Mouse (Mus musculus) thymus, adult 2 months (tissue): ENCODE results near the gene Hist1h1a. TPM values are rescaled to one million over a fixed set of nuclear protein-coding genes. Genes with fewer than 3 reads are reported as not detected.

ENCODE experiments used
- DNase-seq: peaks from one replicate; pipeline ENCODE4 v3.0.0; 2021
- H3K27ac ChIP-seq: fragments of 200-500 bp; 2 replicates; pipeline ENCODE4 v1.5.1; 2012; ENCODE audit warnings: low read length, control low read depth; ENCODE audit not compliant: control insufficient read depth, insufficient read depth
- H3K27me3 ChIP-seq: fragments of 200-500 bp; 2 replicates; pipeline ENCODE4 v1.6.1; 2012; ENCODE audit warnings: mild to moderate bottlenecking, low read length, moderate library complexity, mixed read lengths; ENCODE audit not compliant: control insufficient read depth, insufficient read depth
- H3K36me3 ChIP-seq: fragments of 200-500 bp; 2 replicates; pipeline ENCODE4 v1.6.1; 2012; ENCODE audit warnings: mild to moderate bottlenecking, low read length, moderate library complexity; ENCODE audit not compliant: control insufficient read depth, insufficient read depth
- H3K4me1 ChIP-seq: fragments of 200-500 bp; replicated peaks from 2 replicates; pipeline ENCODE4 v1.6.1; 2012; ENCODE audit warnings: low read length; ENCODE audit not compliant: control insufficient read depth, insufficient read depth
- H3K4me3 ChIP-seq: fragments of 200-500 bp; 2 replicates; pipeline ENCODE4 v1.5.1; 2012; ENCODE audit warnings: mild to moderate bottlenecking, low read length, control low read depth, moderate library complexity; ENCODE audit not compliant: control insufficient read depth, insufficient read depth
- CTCF ChIP-seq: fragments of 200-500 bp; IDR thresholded peaks from 2 replicates; pipeline ENCODE4 v1.5.1; 2012; ENCODE audit warnings: mild to moderate bottlenecking, control low read depth, low read length, moderate library complexity, borderline replicate concordance; ENCODE audit not compliant: control insufficient read depth, poor library complexity, insufficient read depth; ENCODE audit errors: extremely low read depth
- POLR2A ChIP-seq: fragments of 200-500 bp; IDR thresholded peaks from 2 replicates; pipeline ENCODE4 v1.6.1; 2012; ENCODE audit warnings: mild to moderate bottlenecking, low read length, control low read depth, moderate library complexity; ENCODE audit not compliant: control insufficient read depth, poor library complexity, insufficient read depth; ENCODE audit errors: extremely low read depth
- WGBS: fragments of 180-500 bp; shearing (Covaris S2); methylation state at CpG from one replicate; pipeline ENCODE4 v1.1.7; 2018; 5-methylcytosine and 5-hydroxymethylcytosine counted together
- polyA plus RNA-seq: library from polyadenylated mRNA; depleted of rRNA; stranded (reverse); fragments of >200 nt; gene quantifications from 2 replicates; pipeline ENCODE4 v1.2.3, GENCODE M21; 2012

Hist1h1a gene
- polyA plus RNA-seq, 1 experiment, result 18.2 TPM

DNA sequence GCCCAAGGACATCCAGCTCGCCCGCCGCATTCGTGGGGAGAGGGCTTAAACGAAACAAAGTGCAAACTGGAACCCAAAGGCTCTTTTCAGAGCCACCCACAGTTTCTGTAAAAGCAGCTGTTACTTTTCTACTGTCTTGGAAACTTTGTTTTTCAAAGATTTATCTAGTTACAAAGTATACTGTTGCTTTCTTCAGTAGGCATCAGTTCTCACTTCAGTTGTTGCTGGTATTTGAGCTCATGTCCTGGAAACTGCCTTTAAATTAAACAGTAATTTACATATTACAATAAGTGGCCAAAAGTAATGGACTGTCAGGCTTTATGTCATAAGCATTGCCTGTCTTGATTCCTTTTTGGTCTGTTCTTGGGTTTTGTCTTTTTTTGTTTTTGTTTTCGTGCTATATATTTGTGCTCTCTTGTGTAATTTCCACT lies 10.7 kb upstream of the Hist1h1a start:
- DNase-seq, result no peak
- no peak overlapping the region for H3K4me3 ChIP-seq
- no peak for TF ChIP-seq POLR2A
- TF ChIP-seq CTCF, result no peak
- H3K4me1 ChIP-seq, result peaks cover 3% of the 10 kb centered on the region
- H3K27me3 ChIP-seq, result no peaks in the 10 kb centered on the region
- peak overlapping the region; percentile 15; the same call in 1 of the 2 replicates for H3K27ac ChIP-seq
- no peaks in the 10 kb centered on the region for H3K36me3 ChIP-seq
- WGBS, result 9% methylated on average over 6 of the region's 6 CpGs

- Histone ChIP-seq H3K4me1 (peaks cover 3% of the 10 kb centered on the region), H3K27ac (no peak overlapping the region), H3K4me3 (no peak overlapping the region), H3K27me3 (no peaks in the 10 kb centered on the region), H3K36me3 (no peaks in the 10 kb centered on the region)
- no peak for DNase-seq
- TF ChIP-seq POLR2A (no peak), CTCF (no peak)
- 70% methylated on average over 4 of the region's 4 CpGs for WGBS
Measured at GRCm38 (mm10) chr13:23753314-23754078, 10.0 kb upstream of the Hist1h1a start.

- no peak for TF ChIP-seq POLR2A
- TF ChIP-seq CTCF, result no peak
- DNase-seq, result no peak
- no peaks in the 10 kb centered on the region for H3K27me3 ChIP-seq
- H3K27ac ChIP-seq, result no peak overlapping the region
- peaks cover 3% of the 10 kb centered on the region for H3K4me1 ChIP-seq
- H3K36me3 ChIP-seq, result no peaks in the 10 kb centered on the region
- H3K4me3 ChIP-seq, result no peak overlapping the region
Measured at GRCm38 (mm10) chr13:23755000-23755399, 8.5 kb upstream of the Hist1h1a start.

- WGBS, result under 1% methylated on average over 22 of the region's 22 CpGs
- Histone ChIP-seq H3K36me3 (no peaks in the 10 kb centered on the region), H3K4me1 (peaks cover 3% of the 10 kb centered on the region), H3K4me3 (peak within 1 kb of the TSS; percentile 28), H3K27ac (peak within 1 kb of the TSS; percentile 66), H3K27me3 (no peaks in the 10 kb centered on the region)
- DNase-seq, result peak; percentile 92
- TF ChIP-seq POLR2A (peak; percentile 86), CTCF (no peak)
Measured at GRCm38 (mm10) chr13:23756790-23757189, 6.7 kb upstream of the Hist1h1a start, which contains the start of gene Hist1h4b. Gene Hist1h4b (plus strand): TSS chr13:23757013.

GRCm38 (mm10) chr13:23757211-23757773 lies 6.2 kb upstream of the Hist1h1a start:
- H3K27ac ChIP-seq, result peak overlapping the region; percentile 66
- 2% methylated on average over 20 of the region's 23 CpGs for WGBS
- peaks cover 3% of the 10 kb centered on the region for H3K4me1 ChIP-seq
- no peaks in the 10 kb centered on the region for H3K27me3 ChIP-seq
- TF ChIP-seq POLR2A, result no peak
- TF ChIP-seq CTCF, result no peak
- peak overlapping the region; percentile 28 for H3K4me3 ChIP-seq
- no peak for DNase-seq
- no peaks in the 10 kb centered on the region for H3K36me3 ChIP-seq

DNA sequence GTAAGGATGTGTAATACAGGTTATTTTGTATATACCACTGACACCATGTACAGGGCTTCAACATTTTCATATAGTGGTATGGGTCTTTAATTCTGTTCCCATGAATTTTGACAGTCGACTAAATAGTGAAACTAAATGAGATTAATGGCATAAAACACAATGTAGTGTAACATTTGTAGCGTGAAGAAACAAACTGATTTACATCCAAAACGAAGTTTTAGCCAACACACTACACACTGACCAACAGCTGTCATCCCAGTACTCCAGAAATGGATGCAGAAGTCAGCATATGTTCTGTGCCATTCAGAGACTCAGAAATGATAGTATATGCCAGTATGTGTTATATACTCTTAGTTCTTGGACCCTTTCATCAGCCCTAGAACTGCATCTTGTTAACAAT lies 5.5 kb upstream of the Hist1h1a start:
- WGBS, result 51% methylated on average over 3 of the region's 3 CpGs
- peaks cover 3% of the 10 kb centered on the region for H3K4me1 ChIP-seq
- no peak for TF ChIP-seq CTCF
- TF ChIP-seq POLR2A, result no peak
- no peak overlapping the region for H3K27ac ChIP-seq
- no peaks in the 10 kb centered on the region for H3K36me3 ChIP-seq
- H3K27me3 ChIP-seq, result no peaks in the 10 kb centered on the region
- DNase-seq, result no peak
- no peak overlapping the region for H3K4me3 ChIP-seq

DNA sequence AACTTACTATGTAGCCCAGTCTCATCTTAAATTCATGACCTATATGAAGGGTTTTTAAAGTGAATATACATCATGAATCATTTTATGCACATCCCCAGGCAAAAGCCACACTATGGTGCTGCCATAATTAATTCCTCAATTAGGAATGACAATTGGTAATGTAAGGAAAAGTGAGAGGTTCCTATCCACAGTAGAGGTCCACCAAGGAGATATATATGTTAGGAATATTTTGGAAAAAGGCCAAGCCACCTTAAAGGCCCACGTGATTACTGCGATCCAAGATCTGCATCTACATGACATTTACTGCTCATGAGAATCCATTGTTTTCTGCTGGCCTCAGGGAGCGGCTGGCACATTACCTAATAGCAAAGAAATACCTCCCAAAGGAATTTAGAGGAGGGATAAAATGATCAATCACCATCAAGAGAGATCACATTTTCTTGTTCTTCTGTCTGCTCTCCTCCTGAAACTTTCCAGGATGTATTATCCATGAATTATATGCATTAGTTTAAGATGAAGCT lies 4.2 kb upstream of the Hist1h1a start:
- DNase-seq, result no peak
- 93% methylated on average over 3 of the region's 3 CpGs for WGBS
- Histone ChIP-seq H3K4me3 (no peak overlapping the region), H3K27ac (no peak overlapping the region), H3K4me1 (peaks cover 8% of the 10 kb centered on the region), H3K27me3 (no peaks in the 10 kb centered on the region), H3K36me3 (no peaks in the 10 kb centered on the region)
- TF ChIP-seq POLR2A (no peak), CTCF (no peak)
